Mouse (Mus musculus): Measurements from ENCODE around the gene Tmem273. TPM values are rescaled to one million over a fixed set of nuclear protein-coding genes. Genes with fewer than 3 reads are reported as not detected.
A peak's percentile ranks its signal among the peaks of the same experiment; 100 is the strongest.

The Tmem273 gene
- total and polyA plus RNA-seq, 3 experiments: not detected

- Histone ChIP-seq H3K9ac (ENCODE audit: control insufficient read depth, low read depth, low read length, poor library complexity, severe bottlenecking) (no peak overlapping the region), H3K9me3 (replicated peaks; ENCODE audit: insufficient read depth, low read length) (no peaks in the 10 kb centered on the region), H3K27me3 (ENCODE audit: control insufficient read depth in 1 of 2, insufficient read depth in 2 of 2, low read length in 2 of 2) (no peaks in the 10 kb centered on the region; a peak in 1 of 4 replicates), H3K79me2 (ENCODE audit: control insufficient read depth, insufficient read depth, low read length, poor library complexity) (no peaks in the 10 kb centered on the region), H3K27ac (ENCODE audit: control insufficient read depth, low read depth, low read length) (no peak overlapping the region), H3K4me1 (ENCODE audit: control insufficient read depth in 1 of 2, insufficient read depth in 2 of 2, low read length in 2 of 2) (no peaks in the 10 kb centered on the region), H3K36me3 (ENCODE audit: control insufficient read depth in 1 of 2, insufficient read depth in 2 of 2, low read length in 2 of 2) (no peaks in the 10 kb centered on the region), H3K4me3 (ENCODE audit: control insufficient read depth in 1 of 2, insufficient read depth in 1 of 2, low read depth in 2 of 2, low read length in 2 of 2) (no peak overlapping the region)
- no peak for TF ChIP-seq MYC (IDR thresholded peaks at IDR 0.05; ENCODE audit: low read depth, low read length)
- TF ChIP-seq UBTF (IDR thresholded peaks at IDR 0.05; ENCODE audit: borderline replicate concordance, insufficient read depth, low read depth, low read length): no peak
- no peak for TF ChIP-seq MEF2A (IDR thresholded peaks at IDR 0.05; ENCODE audit: extremely low read depth, insufficient replicate concordance, low read depth, low read length, poor library complexity, severe bottlenecking)
- TF ChIP-seq KAT2A (conservative IDR thresholded peaks at IDR 0.05; ENCODE audit: low read depth, low read length): no peak
- TF ChIP-seq HCFC1 (IDR thresholded peaks at IDR 0.05; ENCODE audit: low read depth, low read length): no peak
- TF ChIP-seq NELFE (IDR thresholded peaks at IDR 0.05; ENCODE audit: low read depth, low read length): no peak
- TF ChIP-seq MXI1 (IDR thresholded peaks at IDR 0.05; ENCODE audit: low read depth, low read length): no peak
- no peak for TF ChIP-seq GABPA (IDR thresholded peaks at IDR 0.05; ENCODE audit: low read depth, low read length)
- no peak for TF ChIP-seq SMC3 (IDR thresholded peaks at IDR 0.05; ENCODE audit: low read depth, low read length)
- no peak for TF ChIP-seq TCF12 (IDR thresholded peaks at IDR 0.05; ENCODE audit: low read depth, low read length)
- no peak for TF ChIP-seq ZKSCAN1 (IDR thresholded peaks at IDR 0.05; ENCODE audit: low read depth, low read length)
- no peak for TF ChIP-seq POLR2A (IDR thresholded peaks at IDR 0.05; ENCODE audit: control insufficient read depth in 1 of 2, insufficient read depth in 1 of 2, low read depth in 1 of 2, low read length in 2 of 2, poor library complexity in 1 of 2)
- TF ChIP-seq RAD21 (IDR thresholded peaks at IDR 0.05; ENCODE audit: low read depth, low read length): no peak
- DNase-seq (ENCODE audit: low read depth, low spot score): no peak
Observed at GRCm38 (mm10) chr14:32750727-32751126, 35.0 kb upstream of the Tmem273 start.

DNA sequence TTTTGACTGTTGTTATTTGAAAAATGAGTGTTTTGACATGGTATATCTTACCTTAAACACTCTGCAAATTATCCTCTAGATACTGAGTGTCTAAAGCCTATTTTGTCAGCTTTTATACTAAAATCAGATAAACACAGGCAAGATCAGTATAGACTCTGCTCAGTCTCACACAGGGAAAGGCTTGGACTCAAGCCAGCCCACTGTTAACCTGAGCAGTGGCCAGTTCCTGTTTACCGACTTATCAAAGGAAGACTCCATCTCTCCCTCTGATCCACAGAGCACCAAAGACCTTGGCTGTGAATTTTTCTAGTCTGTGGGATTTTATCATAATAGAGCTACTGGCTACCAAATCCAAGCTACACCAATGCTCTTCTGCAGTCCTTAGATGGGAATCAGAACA lies 31.5 kb upstream of the Tmem273 start:
- Histone ChIP-seq H3K4me1 (ENCODE audit: control insufficient read depth in 1 of 2, insufficient read depth in 2 of 2, low read length in 2 of 2) (no peaks in the 10 kb centered on the region), H3K4me3 (ENCODE audit: control insufficient read depth in 1 of 2, insufficient read depth in 1 of 2, low read depth in 2 of 2, low read length in 2 of 2) (no peak overlapping the region), H3K9ac (ENCODE audit: control insufficient read depth, low read depth, low read length, poor library complexity, severe bottlenecking) (no peak overlapping the region), H3K9me3 (replicated peaks; ENCODE audit: insufficient read depth, low read length) (no peaks in the 10 kb centered on the region), H3K36me3 (ENCODE audit: control insufficient read depth in 1 of 2, insufficient read depth in 2 of 2, low read length in 2 of 2) (no peaks in the 10 kb centered on the region), H3K27ac (ENCODE audit: control insufficient read depth, low read depth, low read length) (no peak overlapping the region), H3K27me3 (ENCODE audit: control insufficient read depth in 1 of 2, insufficient read depth in 2 of 2, low read length in 2 of 2) (no peaks in the 10 kb centered on the region; a peak in 1 of 4 replicates), H3K79me2 (ENCODE audit: control insufficient read depth, insufficient read depth, low read length, poor library complexity) (no peaks in the 10 kb centered on the region)
- peak; percentile 3 for DNase-seq (ENCODE audit: low read depth, low spot score)
- no peak for TF ChIP-seq ELF1 (IDR thresholded peaks at IDR 0.05; ENCODE audit: low read depth, low read length)
- TF ChIP-seq RAD21 (IDR thresholded peaks at IDR 0.05; ENCODE audit: low read depth, low read length): no peak
- TF ChIP-seq GABPA (IDR thresholded peaks at IDR 0.05; ENCODE audit: low read depth, low read length): no peak
- no peak for TF ChIP-seq E2F4 (IDR thresholded peaks at IDR 0.05; ENCODE audit: borderline replicate concordance, low read depth, low read length)
- no peak for TF ChIP-seq POLR2AphosphoS5 (IDR thresholded peaks at IDR 0.05; ENCODE audit: borderline replicate concordance, low read depth, low read length)
- no peak for TF ChIP-seq NELFE (IDR thresholded peaks at IDR 0.05; ENCODE audit: low read depth, low read length)
- no peak for TF ChIP-seq CHD1 (IDR thresholded peaks at IDR 0.05; ENCODE audit: low read depth, low read length)
